Mouse (Mus musculus) spleen, adult 2 months (tissue): ENCODE measurements around the gene Cspg5. TPM values are rescaled to one million over a fixed set of nuclear protein-coding genes. Genes with fewer than 3 reads are reported as not detected.

Source experiments
- DNase-seq, 2 experiments: peaks; one replicate each; pipeline versions ENCODE4 v3.0.0 to v3.0.0-alpha.2; 2012 to 2021; ENCODE audit warnings: low spot score in 2 of 2, low read depth in 1 of 2
- H3K27ac ChIP-seq: fragments of 200-500 bp; 2 replicates; pipeline ENCODE4 v1.5.1; 2012; ENCODE audit warnings: low read length, inconsistent platforms; ENCODE audit not compliant: insufficient read depth
- H3K27me3 ChIP-seq: fragments of 200-500 bp; 2 replicates; pipeline ENCODE4 v1.6.1; 2012; ENCODE audit warnings: mild to moderate bottlenecking, moderate library complexity, low read length, inconsistent platforms; ENCODE audit not compliant: control insufficient read depth, insufficient read depth
- H3K36me3 ChIP-seq: fragments of 200-500 bp; 2 replicates; pipeline ENCODE4 v1.6.1; 2012; ENCODE audit warnings: mild to moderate bottlenecking, low read length, inconsistent platforms; ENCODE audit not compliant: control insufficient read depth, insufficient read depth
- H3K4me1 ChIP-seq: fragments of 200-500 bp; 2 replicates; pipeline ENCODE4 v1.6.1; 2011; ENCODE audit warnings: inconsistent platforms; ENCODE audit not compliant: control insufficient read depth, insufficient read depth, insufficient read length
- H3K4me3 ChIP-seq: fragments of 200-500 bp; 2 replicates; pipeline ENCODE4 v1.5.1; 2011; ENCODE audit warnings: mild to moderate bottlenecking, inconsistent platforms; ENCODE audit not compliant: insufficient read depth, insufficient read length; ENCODE audit errors: extremely low read depth
- CTCF ChIP-seq: fragments of 200-500 bp; IDR thresholded peaks from 2 replicates; pipeline ENCODE4 v1.5.1; 2011; ENCODE audit warnings: mild to moderate bottlenecking, inconsistent platforms; ENCODE audit not compliant: insufficient read depth, insufficient read length, insufficient replicate concordance; ENCODE audit errors: extremely low read depth
- POLR2A ChIP-seq: fragments of 200-500 bp; IDR thresholded peaks from 2 replicates; pipeline ENCODE4 v1.6.1; 2011; ENCODE audit warnings: low read depth, low read length, inconsistent platforms
- WGBS: fragments of 180-500 bp; shearing (Covaris S2); methylation state at CpG from one replicate; pipeline ENCODE4 v1.1.7; 2018; 5-methylcytosine and 5-hydroxymethylcytosine counted together
- polyA plus RNA-seq: library from polyadenylated mRNA; depleted of rRNA; stranded (reverse); fragments of >200 nt; gene quantifications from 2 replicates; pipeline ENCODE4 v1.2.3, GENCODE M21; 2012

The Cspg5 gene
- polyA plus RNA-seq, 1 experiment: 0.27 TPM

DNA sequence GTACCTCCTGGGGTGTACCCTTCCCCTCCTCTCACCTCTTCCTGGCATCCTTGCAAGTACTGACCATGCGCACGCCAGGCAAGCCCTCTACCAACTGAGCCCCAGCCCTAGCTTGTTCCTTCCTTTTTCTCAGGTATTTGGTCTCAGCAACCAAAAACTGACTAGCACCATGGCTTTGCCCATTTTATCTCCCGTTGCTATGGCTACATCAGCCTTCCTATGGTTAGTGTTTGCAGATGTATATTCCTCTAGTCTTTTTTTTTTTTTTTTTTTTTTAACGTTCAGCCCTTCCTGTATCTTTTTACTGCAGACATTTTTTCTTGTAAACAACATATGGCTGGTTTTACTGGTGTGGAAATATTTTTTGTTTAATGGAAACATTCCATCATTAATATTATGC is 29.9 kb downstream of the Cspg5 start:
- H3K27me3 ChIP-seq: no peaks in the 10 kb centered on the region
- no peak for DNase-seq
- H3K4me3 ChIP-seq: no peak overlapping the region
- no peak overlapping the region for H3K27ac ChIP-seq
- no peaks in the 10 kb centered on the region for H3K36me3 ChIP-seq
- TF ChIP-seq CTCF: no peak
- no peak for TF ChIP-seq POLR2A
- H3K4me1 ChIP-seq: no peaks in the 10 kb centered on the region
- 54% methylated on average over 4 of the region's 4 CpGs for WGBS

DNA sequence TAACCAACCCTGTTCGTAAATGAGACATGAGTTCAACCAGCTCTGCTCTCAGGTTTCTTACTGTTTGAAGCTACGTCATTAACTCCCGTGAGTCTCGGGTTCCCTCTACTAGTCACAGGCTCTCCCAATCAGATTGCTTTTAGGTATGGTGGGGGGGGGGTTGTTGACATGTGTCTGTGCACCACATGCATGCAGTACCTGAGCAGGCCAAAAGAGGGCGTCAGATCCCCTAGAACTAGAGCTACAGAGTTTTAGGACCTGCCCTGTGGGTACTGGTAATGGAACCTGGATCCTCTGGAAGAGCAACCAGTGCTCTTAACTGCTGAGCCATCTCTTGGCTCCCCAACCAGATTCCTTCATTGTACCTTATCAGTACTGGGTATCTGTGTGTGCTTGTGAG is 32.3 kb downstream of the Cspg5 start:
- Histone ChIP-seq H3K36me3 (no peaks in the 10 kb centered on the region), H3K27ac (no peak overlapping the region), H3K27me3 (no peaks in the 10 kb centered on the region), H3K4me3 (no peak overlapping the region), H3K4me1 (no peaks in the 10 kb centered on the region)
- no peak for DNase-seq
- TF ChIP-seq POLR2A: no peak
- no peak for TF ChIP-seq CTCF
- 82% methylated on average over 5 of the region's 5 CpGs for WGBS

- Histone ChIP-seq H3K4me1 (no peaks in the 10 kb centered on the region), H3K27me3 (no peaks in the 10 kb centered on the region), H3K36me3 (no peaks in the 10 kb centered on the region), H3K27ac (no peak overlapping the region), H3K4me3 (no peak overlapping the region)
- TF ChIP-seq CTCF (no peak), POLR2A (no peak)
- 77% methylated on average over 8 of the region's 8 CpGs for WGBS
- DNase-seq: no peak
Measured at GRCm38 (mm10) chr9:110277431-110277881, 33.9 kb downstream of the Cspg5 start.

DNA sequence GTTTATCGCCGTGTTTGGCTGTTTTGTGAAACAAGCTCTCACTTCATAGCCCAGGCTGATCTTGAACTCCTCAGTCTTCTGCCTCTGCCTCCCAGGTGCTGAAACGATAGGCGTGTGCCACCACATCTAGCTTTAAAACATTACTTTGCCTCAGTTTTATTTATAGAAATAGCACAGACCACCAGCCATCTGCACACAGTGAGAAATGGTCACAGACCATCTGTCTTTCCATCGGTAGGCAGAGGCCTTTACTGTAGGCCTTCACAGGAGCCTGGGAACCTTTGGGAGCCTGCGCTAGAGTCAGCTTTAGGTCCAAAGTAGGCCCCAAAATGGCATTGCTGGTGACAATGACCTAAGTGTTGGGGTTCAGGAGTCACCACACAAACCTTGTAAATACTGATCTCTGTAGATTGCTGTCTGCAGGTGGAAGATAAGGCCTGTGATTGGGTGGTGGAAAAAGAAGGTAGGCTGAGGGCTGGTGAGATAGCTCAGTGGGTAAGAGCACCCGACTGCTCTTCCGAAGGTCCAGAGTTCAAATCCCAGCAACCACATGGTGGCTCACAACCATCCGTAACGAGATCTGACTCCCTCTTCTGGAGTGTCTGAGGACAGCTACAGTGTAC is 40.6 kb downstream of the Cspg5 start:
- Histone ChIP-seq H3K27me3 (no peaks in the 10 kb centered on the region), H3K4me1 (no peaks in the 10 kb centered on the region), H3K36me3 (no peaks in the 10 kb centered on the region), H3K27ac (no peak overlapping the region), H3K4me3 (no peak overlapping the region)
- TF ChIP-seq POLR2A (no peak), CTCF (no peak)
- WGBS: 88% methylated on average over 10 of the region's 10 CpGs
- DNase-seq: no peak

DNA sequence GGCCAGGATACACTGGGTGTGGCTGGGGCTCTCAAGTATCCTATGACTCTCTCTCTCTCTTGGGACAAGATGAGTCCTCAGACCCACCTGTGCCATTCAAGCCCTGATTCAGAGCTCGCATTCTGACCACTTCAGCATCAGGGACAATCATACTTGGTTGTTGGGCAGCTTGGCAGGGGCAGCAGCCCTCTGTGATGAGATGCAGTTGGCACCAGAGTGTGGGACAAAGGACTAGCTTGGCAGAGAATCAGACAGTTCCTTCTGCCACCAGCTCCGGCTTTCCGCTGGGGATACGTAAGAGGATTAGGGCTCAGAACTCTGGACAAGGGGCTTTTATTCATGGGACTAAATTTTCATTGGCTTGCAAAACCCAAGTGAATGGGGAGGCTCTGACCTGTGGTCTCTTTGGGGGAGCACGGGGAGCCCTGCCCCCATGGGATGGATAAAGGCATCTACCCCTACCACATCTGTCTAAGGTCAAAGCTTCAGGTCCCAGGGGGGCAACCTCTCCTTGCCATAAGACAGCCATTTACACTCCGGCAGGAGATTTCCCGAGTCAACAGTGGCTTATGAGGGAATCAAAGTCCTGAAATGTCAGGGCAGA is 43.8 kb downstream of the Cspg5 start:
- no peak overlapping the region for H3K27ac ChIP-seq
- no peaks in the 10 kb centered on the region for H3K36me3 ChIP-seq
- no peak for DNase-seq
- TF ChIP-seq POLR2A (no peak), CTCF (no peak)
- H3K27me3 ChIP-seq: no peaks in the 10 kb centered on the region
- no peak overlapping the region for H3K4me3 ChIP-seq
- no peaks in the 10 kb centered on the region for H3K4me1 ChIP-seq
- WGBS: 88% methylated on average over 7 of the region's 7 CpGs

- whole genome bisulfite sequencing: 80% methylated on average over 12 of the region's 12 CpGs
- TF ChIP-seq CTCF (no peak), POLR2A (no peak)
- H3K27me3 ChIP-seq: no peaks in the 10 kb centered on the region
- no peak for DNase-seq
- no peak overlapping the region for H3K4me3 ChIP-seq
- no peaks in the 10 kb centered on the region for H3K36me3 ChIP-seq
- H3K4me1 ChIP-seq: no peaks in the 10 kb centered on the region
- H3K27ac ChIP-seq: no peak overlapping the region
Measured at GRCm38 (mm10) chr9:110293254-110293718, 49.7 kb downstream of the Cspg5 start.

- Histone ChIP-seq H3K27me3 (no peaks in the 10 kb centered on the region), H3K27ac (no peak overlapping the region), H3K36me3 (no peaks in the 10 kb centered on the region), H3K4me3 (no peak overlapping the region), H3K4me1 (no peaks in the 10 kb centered on the region)
- TF ChIP-seq CTCF: no peak
- no peak for TF ChIP-seq POLR2A
- no peak for DNase-seq
- WGBS: 91% methylated on average over 13 of the region's 13 CpGs
Measured at GRCm38 (mm10) chr9:110293873-110294415, 50.4 kb downstream of the Cspg5 start.
